Mouse (Mus musculus) left cerebral cortex, adult 8-10 months (tissue): ENCODE measurements around the gene Gstm7. TPM values are rescaled to one million over a fixed set of nuclear protein-coding genes. Genes with fewer than 3 reads are reported as not detected.
"Not testable (repeated sequence)": the region's sequence is repeated elsewhere in the genome, so short reads cannot be mapped to it uniquely, and the experiment has no call there.

Source experiments
- DNase-seq, 2 experiments: peaks; one replicate each; pipeline ENCODE4 v3.0.0; 2022; ENCODE audit warnings: low spot score in 2 of 2
- total RNA-seq, 4 experiments: library from RNA; stranded (reverse); gene quantifications; 2 replicates each; pipeline ENCODE4 v1.2.4; 2022

Gstm7 gene
- total RNA-seq: 100 to 1,000 TPM in 3 of 4 experiments, 10 to 100 TPM in 1; 88.2 to 109 (median 101) TPM

- DNase-seq: peak; percentile 94 to 99
Observed at GRCm38 (mm10) chr3:107931670-107932069, at the start of gene Gstm7. TSS of gene Gstm7 (minus strand) at chr3:107931817.

- no peak for DNase-seq
Observed at GRCm38 (mm10) chr3:107981261-107981660, 49.6 kb upstream of the Gstm7 start.

GRCm38 (mm10) chr3:107977691-107978090 is 46.1 kb upstream of the Gstm7 start:
- DNase-seq: no peak

GRCm38 (mm10) chr3:107974237-107974636 is 42.6 kb upstream of the Gstm7 start:
- DNase-seq: no peak

- no peak for DNase-seq
Observed at GRCm38 (mm10) chr3:107972070-107972469, 40.5 kb upstream of the Gstm7 start.

GRCm38 (mm10) chr3:107971101-107971500 is 39.5 kb upstream of the Gstm7 start:
- not testable (repeated sequence) for DNase-seq

- DNase-seq: no peak
Observed at GRCm38 (mm10) chr3:107968724-107969395, 37.2 kb upstream of the Gstm7 start, which contains the start of gene Gstm3. TSS of gene Gstm3 (minus strand) at chr3:107969283.

GRCm38 (mm10) chr3:107966631-107967030 is 35.0 kb upstream of the Gstm7 start:
- no peak for DNase-seq

- DNase-seq: no peak
Observed at GRCm38 (mm10) chr3:107965592-107965991, 34.0 kb upstream of the Gstm7 start.

GRCm38 (mm10) chr3:107964656-107965308 is 33.2 kb upstream of the Gstm7 start:
- DNase-seq: no peak

- DNase-seq: no peak
Observed at GRCm38 (mm10) chr3:107964026-107964425, 32.4 kb upstream of the Gstm7 start.

GRCm38 (mm10) chr3:107955260-107955659 is 23.6 kb upstream of the Gstm7 start:
- not testable (repeated sequence) for DNase-seq

- DNase-seq: no peak
Observed at GRCm38 (mm10) chr3:107953906-107954305, 22.3 kb upstream of the Gstm7 start.

- DNase-seq: no peak
Observed at GRCm38 (mm10) chr3:107953328-107953755, 21.7 kb upstream of the Gstm7 start.

GRCm38 (mm10) chr3:107950531-107950930 is 18.9 kb upstream of the Gstm7 start:
- no peak for DNase-seq

GRCm38 (mm10) chr3:107949461-107949860 is 17.8 kb upstream of the Gstm7 start:
- not testable (repeated sequence) for DNase-seq

- DNase-seq: no peak
Observed at GRCm38 (mm10) chr3:107945729-107946128, 14.1 kb upstream of the Gstm7 start.

GRCm38 (mm10) chr3:107943239-107943990 is 11.8 kb upstream of the Gstm7 start, which contains the start of gene Gstm6:
TSS of gene Gstm6 (minus strand) at chr3:107943749.
- no peak for DNase-seq

GRCm38 (mm10) chr3:107941261-107941660 is 9.6 kb upstream of the Gstm7 start:
- no peak for DNase-seq

GRCm38 (mm10) chr3:107940524-107940923 is 8.9 kb upstream of the Gstm7 start:
- no peak for DNase-seq

- peak in 1 of 2 experiments; percentile 55 for DNase-seq
Observed at GRCm38 (mm10) chr3:107939830-107940229, 8.2 kb upstream of the Gstm7 start.

GRCm38 (mm10) chr3:107939403-107939802 is 7.8 kb upstream of the Gstm7 start:
- DNase-seq: peak in 1 of 2 experiments; percentile 37
